Mouse (Mus musculus): ENCODE results near the gene P2rx1. TPM values are rescaled to one million over a fixed set of nuclear protein-coding genes. Genes with fewer than 3 reads are reported as not detected.

The P2rx1 gene
- 25.4 and 30.6 TPM in 2 replicates for polyA plus RNA-seq (2015; fragmentation: Nextera tagmentation; extraction: Ambion mirVana)

GRCm38 (mm10) chr11:72998771-72999170, at the start of gene P2rx1:
P2rx1 (plus strand) TSS chr11:72999103.
- 40% methylated on average over 8 of the region's 8 CpGs for WGBS
- H3K4me2 ChIP-seq (ENCODE audit: low read depth, low read length), result no peak within 1 kb of the TSS
- peaks cover 7% of the 10 kb centered on the region for H3K4me1 ChIP-seq (ENCODE audit: control insufficient read depth, insufficient read depth, low read length)

DNA sequence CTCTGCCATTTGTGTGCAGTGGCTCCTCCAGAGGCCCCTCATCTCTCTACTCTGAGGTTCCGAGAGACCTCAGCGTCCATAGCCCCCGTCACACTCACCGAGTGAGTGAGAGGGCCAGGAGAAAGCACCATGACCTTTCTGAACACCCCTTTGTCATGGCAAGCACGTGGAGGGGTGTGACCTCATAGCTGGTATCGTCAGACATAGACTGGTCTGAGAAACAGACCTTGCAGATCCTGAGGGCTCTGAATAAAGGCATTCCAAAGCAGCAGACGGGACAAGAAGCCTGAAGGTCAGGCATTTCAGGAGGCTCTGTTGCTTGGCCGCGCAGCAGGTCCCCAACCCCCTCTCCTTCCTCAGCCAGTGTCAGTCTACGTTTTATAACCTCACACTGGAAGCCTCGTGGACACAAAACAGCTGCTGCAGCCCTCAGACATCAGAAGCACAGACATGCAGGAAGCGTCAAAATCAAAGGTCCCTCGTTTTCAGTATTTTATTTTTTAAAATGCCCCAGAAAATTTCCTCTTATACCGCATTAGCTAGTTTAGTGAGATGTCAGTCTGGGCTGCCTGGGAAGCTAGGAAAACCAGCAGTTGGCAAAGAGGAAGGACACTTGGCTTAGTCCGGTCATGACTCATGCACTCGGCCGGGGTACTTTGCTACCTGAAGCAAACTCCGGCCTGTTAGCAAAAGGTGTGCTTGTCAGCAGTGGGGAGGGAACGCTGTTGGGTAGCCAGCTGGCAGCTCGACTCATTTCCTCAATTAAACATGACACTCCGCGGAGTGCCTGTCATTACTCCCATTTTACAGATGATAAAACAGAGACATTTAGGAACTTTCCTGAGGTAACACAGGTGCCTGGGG, 47.5 kb upstream of the P2rx1 start:
- ATAC-seq (ENCODE audit: insufficient read depth, low FRiP score), result peak; percentile 49; the same call in 1 of the 2 replicates
- no peaks in the 10 kb centered on the region for H3K9me3 ChIP-seq (replicated peaks; ENCODE audit: control insufficient read depth, low read length)
- H3K36me3 ChIP-seq (ENCODE audit: control insufficient read depth, insufficient read depth, low read length), result no peaks in the 10 kb centered on the region
- peaks cover 37% of the 10 kb centered on the region for H3K4me1 ChIP-seq (ENCODE audit: control insufficient read depth, insufficient read depth, low read length)
- no peak overlapping the region for H3K9ac ChIP-seq (ENCODE audit: low read length)
- peak overlapping the region; percentile 85 for H3K27ac ChIP-seq (ENCODE audit: low read length)
- 38% methylated on average over 22 of the region's 22 CpGs for WGBS
- H3K4me2 ChIP-seq (ENCODE audit: low read depth, low read length), result no peak overlapping the region
- no peak overlapping the region for H3K4me3 ChIP-seq (replicated peaks; ENCODE audit: low read length)
- H3K27me3 ChIP-seq (ENCODE audit: control insufficient read depth, insufficient read depth, low read length), result no peaks in the 10 kb centered on the region

More at GRCm38 (mm10) chr11:72998771-72999170, at the start of gene P2rx1:
- Histone ChIP-seq H3K4me3 (replicated peaks; ENCODE audit: low read length) (no peak within 1 kb of the TSS), H3K27me3 (ENCODE audit: control insufficient read depth, insufficient read depth, low read length) (no peaks in the 10 kb centered on the region), H3K36me3 (ENCODE audit: control insufficient read depth, insufficient read depth, low read length) (no peaks in the 10 kb centered on the region), H3K9ac (ENCODE audit: low read length) (no peak within 1 kb of the TSS), H3K27ac (ENCODE audit: low read length) (no peak within 1 kb of the TSS), H3K9me3 (replicated peaks; ENCODE audit: control insufficient read depth, low read length) (no peaks in the 10 kb centered on the region)
- ATAC-seq (ENCODE audit: insufficient read depth, low FRiP score), result no peak

- H3K4me1 ChIP-seq (ENCODE audit: control insufficient read depth, insufficient read depth, low read length), result peaks cover 33% of the 10 kb centered on the region
Observed at GRCm38 (mm10) chr11:72952226-72952625, 46.7 kb upstream of the P2rx1 start.

DNA sequence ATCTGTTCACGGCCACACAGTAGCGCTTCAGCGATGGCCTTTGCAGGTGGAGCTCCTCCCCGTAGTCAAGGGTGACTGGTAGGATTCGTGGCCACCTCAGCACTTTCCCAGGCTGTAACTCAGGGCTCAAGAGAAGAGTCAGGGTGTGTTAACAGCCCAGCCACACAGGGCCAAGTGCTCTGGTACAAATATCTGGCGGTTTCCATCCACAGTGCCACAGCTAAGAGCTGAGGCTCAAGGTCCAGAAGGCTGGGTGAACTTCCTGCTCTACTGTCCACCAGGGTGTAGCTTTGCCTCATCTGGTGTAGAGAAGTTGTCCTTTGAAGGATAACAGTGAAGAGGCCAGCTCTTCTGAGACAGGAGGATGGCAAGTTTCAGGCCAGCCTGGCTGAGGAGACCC, 46.2 kb upstream of the P2rx1 start:
- Histone ChIP-seq H3K4me1 (ENCODE audit: control insufficient read depth, insufficient read depth, low read length) (peaks cover 33% of the 10 kb centered on the region), H3K27ac (ENCODE audit: low read length) (peak overlapping the region; percentile 85), H3K4me3 (replicated peaks; ENCODE audit: low read length) (no peak overlapping the region), H3K27me3 (ENCODE audit: control insufficient read depth, insufficient read depth, low read length) (no peaks in the 10 kb centered on the region), H3K9me3 (replicated peaks; ENCODE audit: control insufficient read depth, low read length) (no peaks in the 10 kb centered on the region), H3K4me2 (ENCODE audit: low read depth, low read length) (no peak overlapping the region), H3K36me3 (ENCODE audit: control insufficient read depth, insufficient read depth, low read length) (no peaks in the 10 kb centered on the region), H3K9ac (ENCODE audit: low read length) (no peak overlapping the region)
- 85% methylated on average over 6 of the region's 6 CpGs for WGBS
- 0 out of 2 replicates have a peak, but pooled peaks have one; percentile 14 for ATAC-seq (ENCODE audit: insufficient read depth, low FRiP score)

More at GRCm38 (mm10) chr11:72952226-72952625, 46.7 kb upstream of the P2rx1 start:
- no peaks in the 10 kb centered on the region for H3K36me3 ChIP-seq (ENCODE audit: control insufficient read depth, insufficient read depth, low read length)
- H3K4me3 ChIP-seq (replicated peaks; ENCODE audit: low read length), result no peak overlapping the region
- no peaks in the 10 kb centered on the region for H3K9me3 ChIP-seq (replicated peaks; ENCODE audit: control insufficient read depth, low read length)
- no peak overlapping the region for H3K4me2 ChIP-seq (ENCODE audit: low read depth, low read length)
- no peaks in the 10 kb centered on the region for H3K27me3 ChIP-seq (ENCODE audit: control insufficient read depth, insufficient read depth, low read length)
- peak overlapping the region; percentile 85 for H3K27ac ChIP-seq (ENCODE audit: low read length)
- 33% methylated on average over 3 of the region's 3 CpGs for WGBS
- ATAC-seq (ENCODE audit: insufficient read depth, low FRiP score), result peak; percentile 57; the same call in 1 of the 2 replicates
- no peak overlapping the region for H3K9ac ChIP-seq (ENCODE audit: low read length)

DNA sequence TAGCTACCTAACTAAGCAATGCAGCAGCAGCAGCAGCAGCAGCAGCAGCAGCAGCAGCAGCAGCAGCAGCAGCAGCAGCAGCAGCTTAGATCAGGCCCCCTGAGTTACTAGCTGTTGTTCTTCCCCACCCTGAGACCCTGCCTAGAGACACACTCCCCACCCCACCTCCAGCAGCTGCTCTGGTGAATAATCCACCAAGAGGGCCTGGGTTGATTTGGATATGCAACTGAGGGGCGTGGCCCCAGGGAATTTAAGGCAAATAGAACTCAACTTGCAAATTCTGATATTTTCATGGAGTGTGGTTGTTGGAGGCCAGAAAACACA, 45.8 kb upstream of the P2rx1 start:
- Histone ChIP-seq H3K4me3 (replicated peaks; ENCODE audit: low read length) (no peak overlapping the region), H3K27me3 (ENCODE audit: control insufficient read depth, insufficient read depth, low read length) (no peaks in the 10 kb centered on the region), H3K36me3 (ENCODE audit: control insufficient read depth, insufficient read depth, low read length) (no peaks in the 10 kb centered on the region), H3K9me3 (replicated peaks; ENCODE audit: control insufficient read depth, low read length) (no peaks in the 10 kb centered on the region), H3K4me2 (ENCODE audit: low read depth, low read length) (no peak overlapping the region), H3K27ac (ENCODE audit: low read length) (peak overlapping the region; percentile 85), H3K9ac (ENCODE audit: low read length) (no peak overlapping the region), H3K4me1 (ENCODE audit: control insufficient read depth, insufficient read depth, low read length) (peaks cover 33% of the 10 kb centered on the region)
- ATAC-seq (ENCODE audit: insufficient read depth, low FRiP score), result no peak
- WGBS, result 65% methylated on average over 1 of the region's 1 CpGs

DNA sequence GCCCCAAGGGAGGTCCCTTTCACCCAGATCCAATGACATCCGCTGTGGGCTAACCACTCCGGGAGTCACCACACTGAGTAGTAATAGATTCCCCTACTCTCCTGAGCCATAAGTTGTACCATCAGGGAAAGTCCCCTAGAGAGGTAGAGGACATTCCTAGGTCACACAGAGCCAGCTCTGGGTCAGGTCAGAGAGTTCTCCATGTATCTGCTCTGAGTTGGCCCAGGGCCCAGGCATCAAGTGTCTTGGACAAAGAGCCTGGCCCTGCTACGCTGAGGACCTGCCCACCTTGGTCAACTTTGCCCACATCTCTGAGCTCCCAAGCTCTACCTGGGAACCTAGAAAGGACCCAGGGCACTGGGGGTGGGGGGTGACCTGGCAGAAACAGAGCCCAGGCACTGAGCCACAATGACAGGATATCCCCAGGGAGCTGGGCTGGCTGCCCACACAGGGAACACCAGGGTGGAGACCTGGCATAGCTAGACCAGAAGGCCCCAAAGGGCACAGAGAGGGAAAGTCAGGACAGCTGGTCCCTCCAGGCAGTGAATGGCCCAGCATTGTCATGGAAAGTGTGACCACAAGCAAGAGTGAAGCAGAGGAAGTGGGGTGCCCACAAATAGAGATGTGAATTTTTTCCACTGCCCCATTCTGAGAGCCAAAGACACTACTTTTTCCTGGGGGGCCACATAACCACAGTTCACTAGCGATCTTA, 45.3 kb upstream of the P2rx1 start:
- H3K27me3 ChIP-seq (ENCODE audit: control insufficient read depth, insufficient read depth, low read length), result no peaks in the 10 kb centered on the region
- no peaks in the 10 kb centered on the region for H3K9me3 ChIP-seq (replicated peaks; ENCODE audit: control insufficient read depth, low read length)
- H3K36me3 ChIP-seq (ENCODE audit: control insufficient read depth, insufficient read depth, low read length), result no peaks in the 10 kb centered on the region
- H3K9ac ChIP-seq (ENCODE audit: low read length), result no peak overlapping the region
- H3K27ac ChIP-seq (ENCODE audit: low read length), result no peak overlapping the region
- H3K4me1 ChIP-seq (ENCODE audit: control insufficient read depth, insufficient read depth, low read length), result peaks cover 33% of the 10 kb centered on the region
- ATAC-seq (ENCODE audit: insufficient read depth, low FRiP score), result no peak
- WGBS, result 87% methylated on average over 4 of the region's 4 CpGs
- no peak overlapping the region for H3K4me2 ChIP-seq (ENCODE audit: low read depth, low read length)
- no peak overlapping the region for H3K4me3 ChIP-seq (replicated peaks; ENCODE audit: low read length)

DNA sequence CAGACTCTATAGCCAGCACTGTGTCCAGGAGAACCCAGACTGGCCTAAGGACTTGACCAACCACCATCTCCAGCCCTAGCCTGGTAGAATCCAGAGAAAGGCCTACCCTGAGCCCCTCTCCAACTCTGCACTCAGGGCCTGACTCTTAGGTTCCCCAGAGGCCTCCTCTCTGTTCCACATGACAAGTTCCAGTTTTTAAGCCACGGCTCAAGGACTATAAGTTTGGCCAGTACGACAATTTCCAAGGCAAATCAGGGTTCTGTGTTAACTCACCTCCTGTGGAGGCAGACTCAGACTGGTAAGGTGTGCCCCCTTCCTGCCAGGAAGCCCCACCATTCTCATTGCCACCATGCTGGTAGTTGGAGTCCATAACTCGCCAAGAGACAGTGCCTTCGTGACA, 44.7 kb upstream of the P2rx1 start:
- H3K9ac ChIP-seq (ENCODE audit: low read length), result no peak overlapping the region
- no peak overlapping the region for H3K4me3 ChIP-seq (replicated peaks; ENCODE audit: low read length)
- H3K4me2 ChIP-seq (ENCODE audit: low read depth, low read length), result no peak overlapping the region
- 93% methylated on average over 4 of the region's 4 CpGs for WGBS
- no peaks in the 10 kb centered on the region for H3K36me3 ChIP-seq (ENCODE audit: control insufficient read depth, insufficient read depth, low read length)
- no peak for ATAC-seq (ENCODE audit: insufficient read depth, low FRiP score)
- peaks cover 33% of the 10 kb centered on the region for H3K4me1 ChIP-seq (ENCODE audit: control insufficient read depth, insufficient read depth, low read length)
- H3K9me3 ChIP-seq (replicated peaks; ENCODE audit: control insufficient read depth, low read length), result no peaks in the 10 kb centered on the region
- H3K27me3 ChIP-seq (ENCODE audit: control insufficient read depth, insufficient read depth, low read length), result no peaks in the 10 kb centered on the region
- H3K27ac ChIP-seq (ENCODE audit: low read length), result no peak overlapping the region

DNA sequence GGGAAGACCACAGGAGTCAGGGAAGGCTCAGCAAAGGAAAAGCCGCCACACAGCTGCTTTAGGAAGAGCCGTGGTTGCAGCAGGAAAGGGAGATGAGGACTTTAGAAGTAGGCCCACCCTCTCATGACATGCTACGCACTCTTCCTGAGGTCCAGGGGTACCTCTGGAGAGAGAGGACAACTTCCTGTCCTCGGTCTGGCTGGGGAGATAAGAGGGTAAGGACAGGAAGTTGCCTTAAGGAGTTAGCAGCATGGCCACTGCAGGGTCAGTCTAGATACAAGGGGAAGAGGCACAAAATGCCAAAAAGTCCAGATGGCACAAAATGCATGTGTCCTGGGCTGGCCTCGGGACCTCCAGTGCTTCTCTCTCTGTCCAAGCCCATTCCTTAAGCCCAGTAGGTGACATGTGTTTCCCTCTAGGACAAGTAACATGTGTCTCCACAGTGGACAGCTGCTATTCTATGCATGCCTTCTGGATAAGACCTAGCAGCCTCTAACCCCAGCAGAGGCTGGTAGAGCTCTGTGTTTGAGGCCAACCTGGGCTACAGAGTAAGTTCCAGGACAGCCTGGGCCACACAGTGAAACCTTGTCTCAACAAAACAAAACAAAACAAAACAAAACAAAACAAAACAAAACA, 43.4 kb upstream of the P2rx1 start:
- H3K36me3 ChIP-seq (ENCODE audit: control insufficient read depth, insufficient read depth, low read length), result no peaks in the 10 kb centered on the region
- no peak overlapping the region for H3K4me3 ChIP-seq (replicated peaks; ENCODE audit: low read length)
- peaks cover 39% of the 10 kb centered on the region for H3K4me1 ChIP-seq (ENCODE audit: control insufficient read depth, insufficient read depth, low read length)
- ATAC-seq (ENCODE audit: insufficient read depth, low FRiP score), result no peak
- H3K9me3 ChIP-seq (replicated peaks; ENCODE audit: control insufficient read depth, low read length), result no peaks in the 10 kb centered on the region
- H3K4me2 ChIP-seq (ENCODE audit: low read depth, low read length), result no peak overlapping the region
- H3K27ac ChIP-seq (ENCODE audit: low read length), result no peak overlapping the region
- WGBS, result 46% methylated on average over 5 of the region's 5 CpGs
- no peaks in the 10 kb centered on the region for H3K27me3 ChIP-seq (ENCODE audit: control insufficient read depth, insufficient read depth, low read length)
- H3K9ac ChIP-seq (ENCODE audit: low read length), result no peak overlapping the region

DNA sequence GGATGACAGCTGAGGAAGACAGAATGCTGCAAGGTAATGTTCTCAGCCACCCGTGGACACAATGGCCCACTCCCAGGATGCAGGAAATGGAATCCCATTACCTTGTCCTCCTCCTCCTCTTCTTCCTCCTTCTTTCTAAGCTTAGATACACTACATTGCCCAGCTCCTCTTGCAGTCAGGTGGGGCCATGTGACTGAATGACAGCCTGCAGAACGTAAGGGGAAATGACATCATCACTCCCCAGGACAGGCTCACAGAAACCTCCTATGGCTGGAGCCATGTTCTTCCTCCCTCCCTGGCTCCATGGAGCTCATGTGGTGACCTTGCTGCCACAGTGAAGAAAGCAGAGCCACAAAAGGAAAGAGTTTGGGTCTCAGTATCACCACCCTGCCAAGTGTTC, 41.6 kb upstream of the P2rx1 start:
- 0 out of 2 replicates have a peak, but pooled peaks cover 4% of the 10 kb centered on the region for H3K27me3 ChIP-seq (ENCODE audit: control insufficient read depth, insufficient read depth, low read length)
- 30% methylated on average over 2 of the region's 2 CpGs for WGBS
- no peak overlapping the region for H3K27ac ChIP-seq (ENCODE audit: low read length)
- H3K9me3 ChIP-seq (replicated peaks; ENCODE audit: control insufficient read depth, low read length), result no peaks in the 10 kb centered on the region
- no peaks in the 10 kb centered on the region for H3K36me3 ChIP-seq (ENCODE audit: control insufficient read depth, insufficient read depth, low read length)
- H3K4me3 ChIP-seq (replicated peaks; ENCODE audit: low read length), result no peak overlapping the region
- no peak overlapping the region for H3K9ac ChIP-seq (ENCODE audit: low read length)
- ATAC-seq (ENCODE audit: insufficient read depth, low FRiP score), result no peak
- H3K4me2 ChIP-seq (ENCODE audit: low read depth, low read length), result no peak overlapping the region
- peaks cover 36% of the 10 kb centered on the region for H3K4me1 ChIP-seq (ENCODE audit: control insufficient read depth, insufficient read depth, low read length)

Measured in stomach, embryonic 16.5 days (tissue).